Mouse (Mus musculus): ENCODE measurements around the gene Ppp6r1. TPM values are rescaled to one million over a fixed set of nuclear protein-coding genes. Genes with fewer than 3 reads are reported as not detected.

Gene Ppp6r1
- polyA plus RNA-seq, 1 experiment, result 60.3 TPM

DNA sequence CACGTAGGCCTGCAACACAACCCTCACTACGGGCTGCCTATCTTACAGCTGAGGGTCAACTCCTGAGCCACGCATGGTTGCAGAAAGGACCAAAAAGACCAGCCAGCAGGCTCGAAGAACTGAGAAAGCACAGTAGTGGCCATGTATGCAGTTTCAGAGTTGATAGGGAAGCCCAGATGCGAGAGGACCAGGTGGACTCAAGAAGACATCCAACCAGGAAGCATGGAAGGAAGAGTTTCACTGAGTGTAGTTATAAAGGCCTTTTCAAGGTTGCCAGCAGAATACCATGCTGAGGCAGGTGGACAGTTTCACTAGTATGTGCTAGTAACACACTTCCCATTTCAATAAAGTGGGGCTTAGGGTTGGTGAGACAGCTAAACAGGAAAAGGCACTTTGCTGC, 6.1 kb downstream of the Ppp6r1 start:
- H3K27ac ChIP-seq (ENCODE audit: insufficient read depth, low read length), result no peak overlapping the region
- no peak overlapping the region for H3K4me3 ChIP-seq (ENCODE audit: insufficient read depth, low read length)
- TF ChIP-seq CTCF (IDR thresholded peaks at IDR 0.05; ENCODE audit: borderline replicate concordance, insufficient read depth, low read length) (no peak), POLR2A (IDR thresholded peaks at IDR 0.05; ENCODE audit: low read depth, low read length) (no peak)
- H3K4me1 ChIP-seq (ENCODE audit: control insufficient read depth, insufficient read depth, low read length), result peaks cover 5% of the 10 kb centered on the region; the same call in 1 of the 2 replicates

DNA sequence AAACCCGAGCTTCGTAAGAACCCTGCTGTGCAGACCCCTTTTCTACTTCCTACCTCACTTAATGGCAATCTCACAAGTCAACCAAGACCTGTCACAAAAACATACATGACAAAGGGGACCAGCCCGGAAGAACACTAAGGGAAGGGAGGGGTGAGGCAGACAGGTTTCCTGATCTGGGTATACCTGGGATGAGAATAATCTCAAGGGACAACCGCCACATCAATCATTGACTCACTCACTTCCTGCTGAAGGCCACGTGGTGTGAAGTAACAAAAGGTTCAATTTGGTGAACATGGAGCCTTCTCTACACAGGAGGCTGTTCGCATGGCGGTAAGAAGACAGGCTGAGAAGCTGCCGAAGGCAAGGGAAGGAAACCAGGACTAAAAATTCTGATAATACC, 7.2 kb downstream of the Ppp6r1 start:
- no peak overlapping the region for H3K4me3 ChIP-seq (ENCODE audit: insufficient read depth, low read length)
- no peaks in the 10 kb centered on the region for H3K4me1 ChIP-seq (ENCODE audit: control insufficient read depth, insufficient read depth, low read length)
- no peak overlapping the region for H3K27ac ChIP-seq (ENCODE audit: insufficient read depth, low read length)
- no peak for TF ChIP-seq POLR2A (IDR thresholded peaks at IDR 0.05; ENCODE audit: low read depth, low read length)
- TF ChIP-seq CTCF (IDR thresholded peaks at IDR 0.05; ENCODE audit: borderline replicate concordance, insufficient read depth, low read length), result no peak

DNA sequence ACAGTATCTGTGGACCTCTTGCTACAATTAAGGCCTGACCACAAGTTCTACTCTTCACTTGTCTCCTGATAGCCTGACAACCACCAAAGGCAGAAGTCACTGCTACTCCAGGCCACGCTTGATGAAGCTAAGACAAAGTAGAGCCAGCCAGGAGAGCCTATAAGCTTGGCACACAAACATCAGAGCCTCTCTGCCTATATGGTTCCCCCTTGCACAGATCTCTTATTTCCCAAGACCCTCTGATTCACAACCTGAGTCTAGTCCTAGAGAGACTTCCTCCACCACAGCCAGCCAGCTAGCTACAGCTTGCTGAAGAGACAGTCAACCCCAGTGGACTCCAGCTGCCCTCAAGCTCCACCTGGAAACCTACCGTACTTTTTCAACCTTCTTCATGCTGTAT, 10.8 kb downstream of the Ppp6r1 start:
- no peak for TF ChIP-seq CTCF (IDR thresholded peaks at IDR 0.05; ENCODE audit: borderline replicate concordance, insufficient read depth, low read length)
- no peak for TF ChIP-seq POLR2A (IDR thresholded peaks at IDR 0.05; ENCODE audit: low read depth, low read length)
- Histone ChIP-seq H3K27ac (ENCODE audit: insufficient read depth, low read length) (no peak overlapping the region), H3K4me1 (ENCODE audit: control insufficient read depth, insufficient read depth, low read length) (no peaks in the 10 kb centered on the region), H3K4me3 (ENCODE audit: insufficient read depth, low read length) (no peak overlapping the region)

DNA sequence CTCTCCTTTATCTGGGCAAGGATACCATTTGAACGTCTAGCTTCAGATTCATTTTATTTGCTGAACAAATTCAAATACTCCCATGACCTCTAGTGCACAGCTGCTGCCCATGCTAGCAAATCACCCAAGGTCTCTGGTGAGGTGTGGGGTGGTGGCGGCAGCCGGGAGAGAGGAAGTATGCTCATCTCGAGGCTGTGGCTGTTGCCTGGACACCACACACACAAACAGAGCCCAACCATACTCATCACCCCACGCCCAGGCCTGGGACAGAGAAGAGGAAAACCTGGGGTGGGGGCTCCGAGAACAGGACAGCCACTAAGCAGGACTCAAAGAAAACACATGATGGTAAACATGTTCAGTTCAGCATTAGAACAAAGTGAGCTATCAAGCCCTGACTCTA, 11.5 kb downstream of the Ppp6r1 start:
- no peaks in the 10 kb centered on the region for H3K4me1 ChIP-seq (ENCODE audit: control insufficient read depth, insufficient read depth, low read length)
- no peak overlapping the region for H3K4me3 ChIP-seq (ENCODE audit: insufficient read depth, low read length)
- no peak for TF ChIP-seq POLR2A (IDR thresholded peaks at IDR 0.05; ENCODE audit: low read depth, low read length)
- TF ChIP-seq CTCF (IDR thresholded peaks at IDR 0.05; ENCODE audit: borderline replicate concordance, insufficient read depth, low read length), result no peak
- H3K27ac ChIP-seq (ENCODE audit: insufficient read depth, low read length), result no peak overlapping the region

DNA sequence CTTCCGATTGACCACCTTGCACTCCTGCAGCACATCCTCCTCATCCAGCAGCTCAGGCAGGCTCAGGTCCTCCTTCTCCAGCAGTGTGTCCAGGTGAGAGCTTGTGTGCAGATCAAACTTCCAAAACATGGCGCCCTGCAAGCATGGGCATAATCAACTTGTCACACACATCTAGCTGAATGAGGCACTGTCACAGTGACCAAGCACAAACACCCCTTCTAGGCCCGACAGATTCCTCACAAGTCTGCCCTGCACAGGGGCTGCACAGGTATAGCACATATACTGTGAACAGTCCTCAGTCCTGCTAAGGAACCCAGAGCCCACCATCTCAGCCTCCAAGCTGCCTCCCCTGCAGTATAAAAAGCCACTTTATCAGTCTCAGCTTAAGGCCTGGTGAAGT, 12.0 kb downstream of the Ppp6r1 start:
- H3K27ac ChIP-seq (ENCODE audit: insufficient read depth, low read length), result no peak overlapping the region
- no peak for TF ChIP-seq CTCF (IDR thresholded peaks at IDR 0.05; ENCODE audit: borderline replicate concordance, insufficient read depth, low read length)
- TF ChIP-seq POLR2A (IDR thresholded peaks at IDR 0.05; ENCODE audit: low read depth, low read length), result no peak
- H3K4me1 ChIP-seq (ENCODE audit: control insufficient read depth, insufficient read depth, low read length), result no peaks in the 10 kb centered on the region
- no peak overlapping the region for H3K4me3 ChIP-seq (ENCODE audit: insufficient read depth, low read length)

DNA sequence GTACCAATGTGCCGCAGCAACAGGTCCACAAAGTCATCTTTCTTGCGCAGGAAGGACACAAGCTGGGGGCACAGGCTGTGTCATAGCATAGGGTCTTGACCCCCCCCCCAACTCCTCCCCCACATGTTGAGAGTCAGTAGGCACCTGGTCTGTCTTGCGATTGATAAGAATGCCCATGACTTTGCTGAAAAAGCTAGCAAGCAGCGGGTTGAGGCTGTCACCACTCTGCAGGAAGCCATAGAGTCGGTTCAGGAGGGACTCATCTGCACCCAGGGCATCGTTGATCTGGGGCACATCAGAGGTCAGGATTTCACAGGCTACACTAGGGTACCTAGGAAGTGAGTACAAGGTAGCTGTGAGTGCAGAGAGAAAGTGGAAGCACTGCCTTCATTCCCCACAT, 15.6 kb downstream of the Ppp6r1 start:
- H3K4me1 ChIP-seq (ENCODE audit: control insufficient read depth, insufficient read depth, low read length), result no peaks in the 10 kb centered on the region
- H3K4me3 ChIP-seq (ENCODE audit: insufficient read depth, low read length), result no peak overlapping the region
- no peak overlapping the region for H3K27ac ChIP-seq (ENCODE audit: insufficient read depth, low read length)
- no peak for TF ChIP-seq CTCF (IDR thresholded peaks at IDR 0.05; ENCODE audit: borderline replicate concordance, insufficient read depth, low read length)
- TF ChIP-seq POLR2A (IDR thresholded peaks at IDR 0.05; ENCODE audit: low read depth, low read length), result no peak

DNA sequence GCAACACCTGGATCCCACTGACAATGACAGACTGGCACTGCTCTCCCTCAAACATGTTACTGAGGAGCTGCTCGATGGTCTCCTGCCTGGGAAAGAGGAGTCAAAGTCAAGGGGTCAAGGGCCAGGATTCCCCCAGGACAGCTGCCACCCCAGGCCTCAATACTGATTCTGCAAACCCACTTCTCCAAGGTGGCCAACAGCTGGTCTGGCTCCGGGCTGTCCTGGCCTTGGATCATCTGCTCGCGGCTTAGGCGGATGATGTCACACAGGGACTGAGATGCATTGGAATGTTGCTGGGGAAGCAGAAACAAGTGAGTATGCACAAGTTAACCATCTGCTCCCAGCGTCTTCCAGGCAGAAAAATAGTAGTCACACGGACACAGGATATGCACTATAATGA, 16.9 kb downstream of the Ppp6r1 start:
- Histone ChIP-seq H3K27ac (ENCODE audit: insufficient read depth, low read length) (no peak overlapping the region), H3K4me3 (ENCODE audit: insufficient read depth, low read length) (no peak overlapping the region)
- TF ChIP-seq POLR2A (IDR thresholded peaks at IDR 0.05; ENCODE audit: low read depth, low read length) (no peak), CTCF (IDR thresholded peaks at IDR 0.05; ENCODE audit: borderline replicate concordance, insufficient read depth, low read length) (no peak)

DNA sequence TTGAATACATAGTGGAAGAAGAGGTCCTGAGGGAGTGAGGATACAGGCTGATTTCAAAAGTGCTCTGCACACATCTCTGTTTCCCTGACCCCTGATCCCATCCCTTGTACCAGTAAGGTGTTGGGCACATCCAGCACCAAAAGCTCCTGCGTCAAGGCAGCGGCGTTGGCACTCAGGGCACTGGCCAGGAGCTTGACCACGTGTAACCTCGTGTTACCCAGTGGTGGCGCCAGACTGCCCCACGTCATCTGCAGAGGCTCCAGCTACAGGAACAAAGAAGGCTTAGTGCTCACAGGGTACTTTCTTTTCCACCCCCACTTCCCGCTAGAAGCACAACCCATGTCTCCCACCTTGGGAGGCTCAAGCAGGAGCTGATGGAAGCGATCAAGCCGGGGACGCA, 17.7 kb downstream of the Ppp6r1 start:
- TF ChIP-seq POLR2A (IDR thresholded peaks at IDR 0.05; ENCODE audit: low read depth, low read length) (no peak), CTCF (IDR thresholded peaks at IDR 0.05; ENCODE audit: borderline replicate concordance, insufficient read depth, low read length) (peak; percentile 18; the same call in 1 of the 2 replicates)
- H3K4me3 ChIP-seq (ENCODE audit: insufficient read depth, low read length), result no peak overlapping the region

More for the DNA sequence above, 16.9 kb downstream of the Ppp6r1 start:
- no peaks in the 10 kb centered on the region for H3K4me1 ChIP-seq (ENCODE audit: control insufficient read depth, insufficient read depth, low read length)

DNA sequence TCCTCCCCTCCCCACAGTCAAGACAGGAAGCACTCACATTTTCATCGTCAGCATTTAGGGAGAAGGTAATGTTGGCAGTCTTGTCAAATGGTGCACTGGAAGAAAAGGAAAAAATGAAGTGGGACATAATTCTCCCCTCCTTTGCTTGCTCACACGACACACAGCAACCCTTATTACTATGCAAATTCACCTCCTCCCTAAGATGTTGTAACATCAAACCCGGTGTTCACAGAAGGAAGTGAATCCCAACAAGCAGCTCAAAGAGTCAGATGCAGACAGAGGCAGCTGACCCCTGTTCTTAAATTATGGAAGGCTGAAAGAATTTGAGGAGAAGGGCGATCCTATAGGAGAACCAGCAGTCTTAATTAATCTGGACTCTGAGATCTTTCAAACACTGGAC, 22.6 kb downstream of the Ppp6r1 start:
- Histone ChIP-seq H3K4me3 (ENCODE audit: insufficient read depth, low read length) (no peak overlapping the region), H3K4me1 (ENCODE audit: control insufficient read depth, insufficient read depth, low read length) (no peaks in the 10 kb centered on the region), H3K27ac (ENCODE audit: insufficient read depth, low read length) (no peak overlapping the region)
- TF ChIP-seq CTCF (IDR thresholded peaks at IDR 0.05; ENCODE audit: borderline replicate concordance, insufficient read depth, low read length), result no peak
- no peak for TF ChIP-seq POLR2A (IDR thresholded peaks at IDR 0.05; ENCODE audit: low read depth, low read length)

More for the DNA sequence above, 17.7 kb downstream of the Ppp6r1 start:
- Histone ChIP-seq H3K4me1 (ENCODE audit: control insufficient read depth, insufficient read depth, low read length) (no peaks in the 10 kb centered on the region), H3K27ac (ENCODE audit: insufficient read depth, low read length) (no peak overlapping the region)

DNA sequence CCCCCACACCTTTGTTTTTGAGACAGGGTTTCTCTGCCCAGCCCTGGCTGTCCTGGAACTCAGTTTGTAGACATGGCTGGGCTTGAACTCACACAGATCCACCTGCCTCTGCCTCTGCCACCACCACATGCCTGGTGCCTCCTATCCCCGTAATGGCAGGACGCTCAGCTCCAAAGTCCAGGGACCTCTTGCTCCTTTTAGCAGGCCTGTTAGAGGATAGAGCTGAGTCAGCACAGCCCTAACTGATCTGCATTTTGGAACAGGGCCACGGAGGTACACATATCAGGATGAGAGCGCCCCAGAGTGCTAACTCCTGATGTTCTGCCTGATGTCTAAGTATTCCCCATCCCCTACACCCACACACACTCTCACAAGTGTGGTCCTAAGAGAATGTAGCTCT, 27.8 kb downstream of the Ppp6r1 start, which contains the start of gene Tmem86b:
TSS of gene Tmem86b (minus strand) at position 392 of the 400 bp plus-strand sequence.
- no peaks in the 10 kb centered on the region for H3K4me1 ChIP-seq (ENCODE audit: control insufficient read depth, insufficient read depth, low read length)
- no peak within 1 kb of the TSS for H3K27ac ChIP-seq (ENCODE audit: insufficient read depth, low read length)
- H3K4me3 ChIP-seq (ENCODE audit: insufficient read depth, low read length), result no peak within 1 kb of the TSS
- TF ChIP-seq CTCF (IDR thresholded peaks at IDR 0.05; ENCODE audit: borderline replicate concordance, insufficient read depth, low read length) (no peak), POLR2A (IDR thresholded peaks at IDR 0.05; ENCODE audit: low read depth, low read length) (no peak)

DNA sequence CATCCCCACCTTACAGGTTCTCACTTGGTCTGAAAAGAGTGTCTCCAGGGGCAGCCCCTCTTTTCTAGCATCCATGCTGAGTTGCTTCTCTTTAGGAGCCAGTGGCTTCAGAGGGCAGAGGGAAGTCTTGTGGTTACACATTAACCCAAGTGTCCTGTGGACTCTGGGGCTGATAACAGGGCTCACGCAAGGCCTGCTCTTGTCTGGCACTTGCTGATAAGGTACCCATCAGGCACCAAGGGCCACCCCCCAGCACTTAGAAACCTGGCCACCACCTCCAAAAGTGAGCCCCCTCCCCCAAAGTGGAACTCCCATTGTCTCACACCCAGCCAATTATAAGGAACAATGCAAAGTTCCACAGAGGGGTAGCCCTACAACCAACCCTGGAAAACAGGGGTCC, 28.6 kb downstream of the Ppp6r1 start:
- Histone ChIP-seq H3K4me1 (ENCODE audit: control insufficient read depth, insufficient read depth, low read length) (no peaks in the 10 kb centered on the region), H3K4me3 (ENCODE audit: insufficient read depth, low read length) (no peak overlapping the region), H3K27ac (ENCODE audit: insufficient read depth, low read length) (no peak overlapping the region)
- TF ChIP-seq POLR2A (IDR thresholded peaks at IDR 0.05; ENCODE audit: low read depth, low read length) (no peak), CTCF (IDR thresholded peaks at IDR 0.05; ENCODE audit: borderline replicate concordance, insufficient read depth, low read length) (no peak)

Data from embryonic fibroblast, embryonic 13.5 days (primary cell).